Mouse (Mus musculus) CH12.LX (cell line): Measurements from ENCODE around the gene Ikbip. TPM values are rescaled to one million over a fixed set of nuclear protein-coding genes. Genes with fewer than 3 reads are reported as not detected.

Experiments used
- DNase-seq: peaks from one replicate; pipeline ENCODE4 v3.0.0-alpha.2; 2013; ENCODE audit errors: extremely low read depth
- H3K27ac ChIP-seq: 2 replicates; pipeline ENCODE4 v1.5.1; 2012; ENCODE audit warnings: low read depth, mild to moderate bottlenecking, control low read depth, moderate library complexity; ENCODE audit not compliant: insufficient read depth
- H3K27me3 ChIP-seq: replicated peaks from 2 replicates; pipeline ENCODE3; 2012; ENCODE audit warnings: inconsistent platforms
- H3K36me3 ChIP-seq, 2 experiments: replicated peaks in 1 of 2; 2 replicates each; pipeline versions ENCODE3 to v1.6.1; 2012; ENCODE audit warnings: inconsistent platforms in 1 of 2, low read length in 1 of 2, mild to moderate bottlenecking in 1 of 2, mixed read lengths in 1 of 2, moderate library complexity in 1 of 2; ENCODE audit not compliant: control insufficient read depth in 1 of 2, insufficient read depth in 1 of 2
- H3K4me1 ChIP-seq, 2 experiments: 2 replicates each; pipeline ENCODE4 v1.6.1; 2012; ENCODE audit warnings: inconsistent platforms in 1 of 2, moderate library complexity in 1 of 2; ENCODE audit not compliant: insufficient read depth in 2 of 2, control insufficient read depth in 1 of 2
- H3K4me2 ChIP-seq: 2 replicates; pipeline ENCODE4 v1.6.1; 2012; ENCODE audit warnings: low read depth, mild to moderate bottlenecking, control low read depth; ENCODE audit not compliant: poor library complexity, insufficient read depth, severe bottlenecking
- H3K4me3 ChIP-seq, 3 experiments: fragments of 150-350 bp in 1 of 3; sonication (generic) in 1 of 3; replicated peaks in 1 of 3; 2 replicates each; pipeline versions ENCODE3 to v1.5.1; 2011 to 2012; ENCODE audit warnings: low read depth in 2 of 3, low read length in 2 of 3, mild to moderate bottlenecking in 2 of 3, moderate library complexity in 2 of 3, control low read depth in 1 of 3, improper control_type of control experiment in 1 of 3, inconsistent platforms in 1 of 3, mixed read lengths in 1 of 3; ENCODE audit not compliant: poor library complexity in 1 of 3
- H3K79me2 ChIP-seq: replicated peaks from 2 replicates; pipeline ENCODE4 v1.6.1; 2012; ENCODE audit warnings: mild to moderate bottlenecking, moderate library complexity; ENCODE audit not compliant: control insufficient read depth, poor library complexity, insufficient read depth, severe bottlenecking; ENCODE audit errors: extremely low read depth
- H3K9ac ChIP-seq: 2 replicates; pipeline ENCODE4 v1.6.1; 2012; ENCODE audit warnings: low read depth, mild to moderate bottlenecking, control low read depth, moderate library complexity; ENCODE audit not compliant: insufficient read depth
- H3K9me3 ChIP-seq: replicated peaks from 2 replicates; pipeline ENCODE3; 2012; ENCODE audit warnings: low read length, inconsistent platforms, mixed read lengths
- BHLHE40 ChIP-seq: IDR thresholded peaks from 2 replicates; pipeline ENCODE4 v1.6.1; 2011; ENCODE audit warnings: mild to moderate bottlenecking, low read depth, low read length, improper control_type of control experiment
- CHD1 ChIP-seq: IDR thresholded peaks from 2 replicates; pipeline ENCODE4 v1.6.1; 2012; ENCODE audit warnings: low read depth, low read length, improper control_type of control experiment, inconsistent platforms
- CHD2 ChIP-seq: IDR thresholded peaks from 2 replicates; pipeline ENCODE4 v1.6.1; 2011; ENCODE audit warnings: low read length, improper control_type of control experiment
- E2F4 ChIP-seq: IDR thresholded peaks from 2 replicates; pipeline ENCODE4 v1.6.1; 2011; ENCODE audit warnings: low read depth, low read length, improper control_type of control experiment; ENCODE audit not compliant: insufficient replicate concordance
- ETS1 ChIP-seq: conservative IDR thresholded peaks from 2 replicates; pipeline ENCODE4 v1.6.1; 2012; ENCODE audit warnings: low read depth, mild to moderate bottlenecking, inconsistent platforms, low read length, improper control_type of control experiment, moderate library complexity
- GABPA ChIP-seq: IDR thresholded peaks from 2 replicates; pipeline ENCODE4 v1.6.1; 2012; ENCODE audit warnings: low read depth, low read length, improper control_type of control experiment, inconsistent platforms; ENCODE audit not compliant: insufficient replicate concordance
- HCFC1 ChIP-seq: IDR thresholded peaks from 2 replicates; pipeline ENCODE4 v1.6.1; 2012; ENCODE audit warnings: low read depth, mild to moderate bottlenecking, inconsistent platforms, low read length, improper control_type of control experiment
- IRF4 ChIP-seq: IDR thresholded peaks from 2 replicates; pipeline ENCODE4 v1.6.1; 2014; ENCODE audit warnings: low read depth, mild to moderate bottlenecking, inconsistent platforms, low read length, improper control_type of control experiment
- JUN ChIP-seq: IDR thresholded peaks from 2 replicates; pipeline ENCODE4 v1.6.1; 2011; ENCODE audit warnings: low read depth, mild to moderate bottlenecking, low read length, improper control_type of control experiment, moderate library complexity; ENCODE audit not compliant: insufficient read depth
- JUND ChIP-seq: conservative IDR thresholded peaks from 2 replicates; pipeline ENCODE4 v1.6.1; 2011; ENCODE audit warnings: low read depth, low read length, improper control_type of control experiment
- KAT2A ChIP-seq: IDR thresholded peaks from 2 replicates; pipeline ENCODE4 v1.6.1; 2012; ENCODE audit warnings: low read length, improper control_type of control experiment, inconsistent platforms; ENCODE audit not compliant: insufficient replicate concordance
- MAFK ChIP-seq: IDR thresholded peaks from 2 replicates; pipeline ENCODE4 v1.6.1; 2011; ENCODE audit warnings: low read length, improper control_type of control experiment; ENCODE audit not compliant: insufficient replicate concordance
- MAX ChIP-seq: IDR thresholded peaks from 2 replicates; pipeline ENCODE4 v1.6.1; 2011; ENCODE audit warnings: low read length, improper control_type of control experiment
- MAZ ChIP-seq: IDR thresholded peaks from 2 replicates; pipeline ENCODE4 v1.6.1; 2012; ENCODE audit warnings: low read depth, mild to moderate bottlenecking, inconsistent platforms, low read length, improper control_type of control experiment, moderate library complexity
- MEF2A ChIP-seq: IDR thresholded peaks from 2 replicates; pipeline ENCODE4 v1.6.1; 2014; ENCODE audit warnings: low read depth, mild to moderate bottlenecking, inconsistent platforms, low read length, improper control_type of control experiment, borderline replicate concordance
- MXI1 ChIP-seq: IDR thresholded peaks from 2 replicates; pipeline ENCODE4 v1.6.1; 2011; ENCODE audit warnings: mild to moderate bottlenecking, low read depth, low read length, improper control_type of control experiment
- NRF1 ChIP-seq: IDR thresholded peaks from 2 replicates; pipeline ENCODE4 v1.6.1; 2014; ENCODE audit warnings: low read depth, mild to moderate bottlenecking, inconsistent platforms, low read length, improper control_type of control experiment, moderate library complexity
- RAD21 ChIP-seq: IDR thresholded peaks from 2 replicates; pipeline ENCODE4 v1.6.1; 2011; ENCODE audit warnings: low read depth, mild to moderate bottlenecking, low read length, improper control_type of control experiment, moderate library complexity
- TBP ChIP-seq: conservative IDR thresholded peaks from 2 replicates; pipeline ENCODE4 v1.6.1; 2011; ENCODE audit warnings: low read depth, low read length, improper control_type of control experiment
- USF2 ChIP-seq: conservative IDR thresholded peaks from 2 replicates; pipeline ENCODE4 v1.6.1; 2011; ENCODE audit warnings: low read depth, low read length, improper control_type of control experiment
- ZC3H11A ChIP-seq: IDR thresholded peaks from 2 replicates; pipeline ENCODE4 v1.6.1; 2012; ENCODE audit warnings: low read depth, mild to moderate bottlenecking, inconsistent platforms, low read length, improper control_type of control experiment
- ZKSCAN1 ChIP-seq: IDR thresholded peaks from 2 replicates; pipeline ENCODE4 v1.6.1; 2012; ENCODE audit warnings: low read depth, inconsistent platforms, low read length, improper control_type of control experiment, borderline replicate concordance
- ZMIZ1 ChIP-seq: IDR thresholded peaks from 2 replicates; pipeline ENCODE4 v1.6.1; 2012; ENCODE audit warnings: low read depth, mild to moderate bottlenecking, inconsistent platforms, low read length, improper control_type of control experiment
- dilution Hi-C: fragments of 300-500 bp; cut with MboI; formaldehyde crosslinking; loops from 2 replicates; pipeline ENCODE4 v1.14.3; 2020; ENCODE audit warnings: low sequenced_read_pairs; ENCODE audit not compliant: extremely low pct_unique_long_range_greater_than_20kb, extremely low pct_ligation_motif_present
- in situ Hi-C: fragments of 300-500 bp; cut with MboI; formaldehyde crosslinking; loops from 3 replicates; pipeline ENCODE4 v1.14.3; 2019; ENCODE audit warnings: low sequenced_read_pairs, low pct_ligation_motif_present, low pct_unique_long_range_greater_than_20kb, mixed read lengths
- polyA plus RNA-seq: library from polyadenylated mRNA; unstranded; fragments of >175 nt; gene quantifications from 2 replicates; pipeline ENCODE4 v1.2.1, GENCODE M21; 2012; ENCODE audit warnings: low read depth; ENCODE audit not compliant: insufficient read length
- total RNA-seq, 2 experiments: library from RNA; depleted of rRNA; stranded (reverse); fragments of 300-350 nt in 1 of 2; fragments of >200 nt in 1 of 2; gene quantifications; 2 replicates each; pipeline ENCODE4 v1.2.3; 2012 to 2014

The Ikbip gene
- total and polyA plus RNA-seq, 3 experiments, result 2.1 to 7.2 (median 6.0) TPM

- TF ChIP-seq JUND (no peak), E2F4 (no peak), ZKSCAN1 (no peak), JUN (no peak), IRF4 (no peak), TBP (no peak), RAD21 (no peak), ZC3H11A (no peak), BHLHE40 (no peak), ZMIZ1 (no peak), MAZ (no peak), MAFK (no peak)
- TF ChIP-seq, all 38 proteins: peak for 0
- Histone ChIP-seq H3K27ac (no peak overlapping the region), H3K36me3 (no peaks in the 10 kb centered on the region), H3K4me2 (no peak overlapping the region), H3K4me3 (no peak overlapping the region), H3K9me3 (no peaks in the 10 kb centered on the region), H3K9ac (no peak overlapping the region), H3K4me1 (no peaks in the 10 kb centered on the region), H3K27me3 (no peaks in the 10 kb centered on the region), H3K79me2 (no peaks in the 10 kb centered on the region)
- dilution Hi-C loops (no loop called here), in situ Hi-C loops (no loop called here)
- DNase-seq, result no peak
These were observed 20.3 kb downstream of the Ikbip start for GRCm38 (mm10) chr10:91102799-91103590.

- Histone ChIP-seq H3K9ac (no peak overlapping the region), H3K9me3 (no peaks in the 10 kb centered on the region), H3K4me3 (no peak overlapping the region), H3K4me1 (no peaks in the 10 kb centered on the region), H3K4me2 (no peak overlapping the region), H3K27me3 (no peaks in the 10 kb centered on the region), H3K27ac (no peak overlapping the region), H3K79me2 (no peaks in the 10 kb centered on the region), H3K36me3 (no peaks in the 10 kb centered on the region)
- DNase-seq, result no peak
- TF ChIP-seq JUN (no peak), JUND (no peak), MAZ (no peak), MEF2A (no peak), BHLHE40 (no peak), ZC3H11A (no peak), CHD1 (no peak), MXI1 (no peak), GABPA (no peak), HCFC1 (no peak), MAX (no peak), CHD2 (no peak), KAT2A (no peak), IRF4 (no peak), ETS1 (no peak), NRF1 (no peak), USF2 (no peak)
- in situ Hi-C loops, result no loop called here
- dilution Hi-C loops, result no loop called here
These were observed 23.2 kb downstream of the Ikbip start for GRCm38 (mm10) chr10:91105981-91106380.
